Mouse (Mus musculus) limb, embryonic 14.5 days (tissue): ENCODE measurements around the gene Gp1ba. TPM values are rescaled to one million over a fixed set of nuclear protein-coding genes. Genes with fewer than 3 reads are reported as not detected.

Experiments
- ATAC-seq: fragments of 200-750 bp; cut with Nextera tagmentation; 2 replicates; pipeline ENCODE4 v1.8.0; 2017; ENCODE audit warnings: low read depth, moderate number of reproducible peaks, moderate TSS enrichment; ENCODE audit not compliant: low FRiP score
- DNase-seq: peaks from one replicate; pipeline ENCODE4 v3.0.0-alpha.2; 2015; ENCODE audit warnings: low spot score
- H3K27ac ChIP-seq: fragments of 300-500 bp; sonication (generic); replicated peaks from 2 replicates; pipeline ENCODE4 v1.5.1; 2014; ENCODE audit warnings: low read depth, mild to moderate bottlenecking, low read length, moderate library complexity, mixed read lengths
- H3K27me3 ChIP-seq: fragments of 300-500 bp; sonication (generic); 2 replicates; pipeline ENCODE4 v1.6.1; 2014; ENCODE audit warnings: low read length, mixed read lengths; ENCODE audit not compliant: control insufficient read depth, insufficient read depth
- H3K36me3 ChIP-seq: fragments of 300-500 bp; sonication (generic); 2 replicates; pipeline ENCODE4 v1.6.1; 2014; ENCODE audit warnings: mild to moderate bottlenecking, low read length, moderate library complexity, mixed read lengths; ENCODE audit not compliant: control insufficient read depth, insufficient read depth
- H3K4me1 ChIP-seq: fragments of 300-500 bp; sonication (generic); 2 replicates; pipeline ENCODE4 v1.6.1; 2014; ENCODE audit warnings: antibody characterized with exemption, low read length, mixed read lengths; ENCODE audit not compliant: control insufficient read depth, insufficient read depth
- H3K4me2 ChIP-seq: fragments of 300-500 bp; sonication (generic); replicated peaks from 2 replicates; pipeline ENCODE4 v1.6.1; 2014; ENCODE audit warnings: low read depth, mild to moderate bottlenecking, low read length, moderate library complexity; ENCODE audit not compliant: severe bottlenecking
- H3K4me3 ChIP-seq: fragments of 300-500 bp; sonication (generic); replicated peaks from 2 replicates; pipeline ENCODE4 v1.5.1; 2014; ENCODE audit warnings: low read length
- H3K9ac ChIP-seq: fragments of 300-500 bp; sonication (generic); 2 replicates; pipeline ENCODE4 v1.6.1; 2014; ENCODE audit warnings: mild to moderate bottlenecking, low read depth, low read length, moderate library complexity; ENCODE audit not compliant: severe bottlenecking
- H3K9me3 ChIP-seq: fragments of 300-500 bp; sonication (generic); 2 replicates; pipeline ENCODE4 v1.6.1; 2016; ENCODE audit warnings: low read length; ENCODE audit not compliant: control insufficient read depth
- POLR2A ChIP-seq: fragments of 200-500 bp; IDR thresholded peaks from 2 replicates; pipeline ENCODE4 v1.8.0; 2012; ENCODE audit warnings: inconsistent platforms, mild to moderate bottlenecking, moderate library complexity, borderline replicate concordance; ENCODE audit not compliant: insufficient read depth, insufficient read length; ENCODE audit errors: extremely low read depth
- WGBS: fragments of 180-500 bp; shearing (Covaris S2); extraction: QIAGEN DNeasy Blood & Tissue Kit; methylation state at CpG from one replicate; pipeline ENCODE4 v1.1.7; 2014; 5-methylcytosine and 5-hydroxymethylcytosine counted together
- polyA plus RNA-seq, 2 experiments: library from polyadenylated mRNA; depleted of rRNA in 1 of 2; stranded (reverse) in 1 of 2; unstranded in 1 of 2; fragments of >200 nt; fragmentation: Nextera tagmentation in 1 of 2; extraction: Ambion mirVana in 1 of 2; gene quantifications; 2 replicates each; pipeline versions ENCODE4 v1.2.1 to v1.2.3; 2012 to 2014

Gene Gp1ba
- polyA plus RNA-seq (2012; rRNA removed) (0.47 and 0.69 TPM in 2 replicates), polyA plus RNA-seq (2014; fragmentation: Nextera tagmentation; extraction: Ambion mirVana) (0.48 and 0.56 TPM in 2 replicates)

GRCm38 (mm10) chr11:70638714-70639278, at the start of gene Gp1ba:
Gene Gp1ba, plus strand, starts transcription at chr11:70639122.
- ATAC-seq, result no peak
- no peak for DNase-seq

GRCm38 (mm10) chr11:70591733-70592132, 47.2 kb upstream of the Gp1ba start:
- H3K36me3 ChIP-seq, result no peaks in the 10 kb centered on the region
- H3K4me3 ChIP-seq, result no peak overlapping the region
- no peak for ATAC-seq
- H3K4me2 ChIP-seq, result no peak overlapping the region
- no peak for TF ChIP-seq POLR2A
- no peak overlapping the region for H3K9ac ChIP-seq
- H3K27ac ChIP-seq, result no peak overlapping the region
- H3K27me3 ChIP-seq, result no peaks in the 10 kb centered on the region
- no peak for DNase-seq
- H3K9me3 ChIP-seq, result no peaks in the 10 kb centered on the region
- no peaks in the 10 kb centered on the region for H3K4me1 ChIP-seq
- WGBS, result 85% methylated on average over 1 of the region's 1 CpGs

More at GRCm38 (mm10) chr11:70638714-70639278, at the start of gene Gp1ba:
- no peak within 1 kb of the TSS for H3K4me3 ChIP-seq
- H3K4me1 ChIP-seq, result no peaks in the 10 kb centered on the region
- H3K27ac ChIP-seq, result no peak within 1 kb of the TSS
- peaks cover 3% of the 10 kb centered on the region; the same call in 1 of the 2 replicates for H3K36me3 ChIP-seq
- no peak for TF ChIP-seq POLR2A
- H3K9me3 ChIP-seq, result no peaks in the 10 kb centered on the region
- no peaks in the 10 kb centered on the region for H3K27me3 ChIP-seq
- H3K9ac ChIP-seq, result no peak within 1 kb of the TSS
- 50% methylated on average over 5 of the region's 5 CpGs for WGBS
- H3K4me2 ChIP-seq, result no peak within 1 kb of the TSS

- Histone ChIP-seq H3K27ac (no peak overlapping the region), H3K36me3 (peaks cover 21% of the 10 kb centered on the region), H3K4me1 (no peaks in the 10 kb centered on the region), H3K9me3 (no peaks in the 10 kb centered on the region), H3K4me2 (no peak overlapping the region), H3K4me3 (no peak overlapping the region), H3K9ac (no peak overlapping the region), H3K27me3 (no peaks in the 10 kb centered on the region)
- TF ChIP-seq POLR2A, result no peak
- 79% methylated on average over 15 of the region's 15 CpGs for WGBS
- no peak for DNase-seq
- no peak for ATAC-seq
Measured at GRCm38 (mm10) chr11:70594253-70594989, 44.5 kb upstream of the Gp1ba start.

- Histone ChIP-seq H3K4me1 (no peaks in the 10 kb centered on the region), H3K9me3 (no peaks in the 10 kb centered on the region), H3K36me3 (peaks cover 28% of the 10 kb centered on the region), H3K27ac (no peak overlapping the region), H3K9ac (no peak overlapping the region), H3K27me3 (no peaks in the 10 kb centered on the region), H3K4me3 (no peak overlapping the region), H3K4me2 (no peak overlapping the region)
- no peak for TF ChIP-seq POLR2A
- 65% methylated on average over 2 of the region's 2 CpGs for WGBS
- ATAC-seq, result no peak
- no peak for DNase-seq
Measured at GRCm38 (mm10) chr11:70595638-70596037, 43.3 kb upstream of the Gp1ba start.

- WGBS, result 68% methylated on average over 4 of the region's 4 CpGs
- Histone ChIP-seq H3K27ac (no peak overlapping the region), H3K36me3 (peaks cover 28% of the 10 kb centered on the region), H3K4me3 (no peak overlapping the region), H3K4me2 (no peak overlapping the region), H3K27me3 (no peaks in the 10 kb centered on the region), H3K9ac (no peak overlapping the region), H3K4me1 (no peaks in the 10 kb centered on the region), H3K9me3 (no peaks in the 10 kb centered on the region)
- no peak for ATAC-seq
- TF ChIP-seq POLR2A, result no peak
- no peak for DNase-seq
Measured at GRCm38 (mm10) chr11:70596094-70596493, 42.8 kb upstream of the Gp1ba start.
